Mouse (Mus musculus) brain, embryonic 18.5 days (tissue): ENCODE measurements at regions not wholly inside any gene's neighbourhood (a gene's known extent, or its start where the extent isn't known, plus 50 kb on each side); places are given as distances from the start of the nearest gene placed in this dataset.

Experiments used
- DNase-seq: peaks from one replicate; pipeline ENCODE4 v3.0.0-alpha.2; 2012; ENCODE audit warnings: low read depth, low spot score

- no peak for DNase-seq
These were observed 311.2 kb upstream of the Marcks start for GRCm38 (mm10) chr10:37449894-37450293.

- DNase-seq: no peak
These were observed 308.8 kb upstream of the Marcks start for GRCm38 (mm10) chr10:37447333-37448204.

GRCm38 (mm10) chr10:37439863-37440613, 301.3 kb upstream of the Marcks start:
- DNase-seq: no peak

GRCm38 (mm10) chr10:37438312-37438711, 299.6 kb upstream of the Marcks start:
- no peak for DNase-seq

- no peak for DNase-seq
These were observed 298.1 kb upstream of the Marcks start for GRCm38 (mm10) chr10:37436849-37437248.

GRCm38 (mm10) chr10:37434229-37434628, 295.5 kb upstream of the Marcks start:
- no peak for DNase-seq

GRCm38 (mm10) chr10:37423047-37423446, 284.3 kb upstream of the Marcks start:
- DNase-seq: no peak

- no peak for DNase-seq
These were observed 283.9 kb upstream of the Marcks start for GRCm38 (mm10) chr10:37422612-37423011.

- DNase-seq: no peak
These were observed 277.6 kb upstream of the Marcks start for GRCm38 (mm10) chr10:37416321-37416720.

- no peak for DNase-seq
These were observed 273.7 kb upstream of the Marcks start for GRCm38 (mm10) chr10:37412401-37412800.

GRCm38 (mm10) chr10:37409749-37410148, 271.0 kb upstream of the Marcks start:
- no peak for DNase-seq

GRCm38 (mm10) chr10:37407487-37407886, 268.8 kb upstream of the Marcks start:
- DNase-seq: no peak

- DNase-seq: no peak
These were observed 266.2 kb upstream of the Marcks start for GRCm38 (mm10) chr10:37404933-37405332.

- DNase-seq: no peak
These were observed 265.7 kb upstream of the Marcks start for GRCm38 (mm10) chr10:37404407-37404806.

- no peak for DNase-seq
These were observed 263.7 kb upstream of the Marcks start for GRCm38 (mm10) chr10:37402376-37402775.

GRCm38 (mm10) chr10:37400991-37401390, 262.3 kb upstream of the Marcks start:
- DNase-seq: no peak

- no peak for DNase-seq
These were observed 261.7 kb upstream of the Marcks start for GRCm38 (mm10) chr10:37400379-37400778.

- DNase-seq: peak; percentile 63
These were observed 258.7 kb upstream of the Marcks start for GRCm38 (mm10) chr10:37397271-37397991.

- no peak for DNase-seq
These were observed 251.3 kb upstream of the Marcks start for GRCm38 (mm10) chr10:37390011-37390410.

- DNase-seq: no peak
These were observed 247.5 kb upstream of the Marcks start for GRCm38 (mm10) chr10:37386216-37386615.

- DNase-seq: no peak
These were observed 241.3 kb upstream of the Marcks start for GRCm38 (mm10) chr10:37380024-37380423.
